Mouse (Mus musculus): ENCODE data around the gene Ercc5. TPM values are rescaled to one million over a fixed set of nuclear protein-coding genes. Genes with fewer than 3 reads are reported as not detected.

The Ercc5 gene
- polyA plus RNA-seq (2012; rRNA removed): 19.8 and 20.4 TPM in 2 replicates

GRCm38 (mm10) chr1:44147563-44148381 lies at the start of gene Ercc5:
TSS of gene Ercc5 (plus strand) at chr1:44147744.
- DNase-seq: peak; percentile 87 to 88
- TF ChIP-seq CTCF (IDR thresholded peaks at IDR 0.05; ENCODE audit: borderline replicate concordance, insufficient read depth, low read depth, low read length) (0 out of 2 replicates have a peak, but pooled peaks have one; percentile 0), POLR2A (IDR thresholded peaks at IDR 0.05; ENCODE audit: borderline replicate concordance, insufficient read depth, low read length) (peak; percentile 89)
- WGBS: under 1% methylated on average over 66 of the region's 66 CpGs
- H3K4me3 ChIP-seq (replicated peaks; ENCODE audit: insufficient read depth, low read depth, low read length): peak within 1 kb of the TSS; percentile 79
- H3K27ac ChIP-seq (ENCODE audit: insufficient read depth, low read length): peak within 1 kb of the TSS; percentile 81
- no peaks in the 10 kb centered on the region for H3K4me1 ChIP-seq (ENCODE audit: control insufficient read depth, insufficient read depth, low read length)
- no peaks in the 10 kb centered on the region for H3K27me3 ChIP-seq (ENCODE audit: control insufficient read depth, insufficient read depth, low read length)

- DNase-seq: peak; percentile 32
- WGBS: under 1% methylated on average over 55 of the region's 55 CpGs
- H3K4me1 ChIP-seq (ENCODE audit: control insufficient read depth, insufficient read depth, low read length): no peaks in the 10 kb centered on the region
- peak overlapping the region; percentile 95 for H3K4me3 ChIP-seq (replicated peaks; ENCODE audit: insufficient read depth, low read depth, low read length)
- H3K27ac ChIP-seq (ENCODE audit: insufficient read depth, low read length): 0 out of 2 replicates have a peak overlapping the region, but pooled peaks have one; percentile 48
- no peaks in the 10 kb centered on the region for H3K27me3 ChIP-seq (ENCODE audit: control insufficient read depth, insufficient read depth, low read length)
- no peak for TF ChIP-seq CTCF (IDR thresholded peaks at IDR 0.05; ENCODE audit: borderline replicate concordance, insufficient read depth, low read depth, low read length)
- no peak for TF ChIP-seq POLR2A (IDR thresholded peaks at IDR 0.05; ENCODE audit: borderline replicate concordance, insufficient read depth, low read length)
These were observed 45.9 kb upstream of the Ercc5 start for GRCm38 (mm10) chr1:44101448-44102225.

- H3K4me3 ChIP-seq (replicated peaks; ENCODE audit: insufficient read depth, low read depth, low read length): peak within 1 kb of the TSS; percentile 95
- H3K27ac ChIP-seq (ENCODE audit: insufficient read depth, low read length): peak within 1 kb of the TSS; percentile 68; the same call in 1 of the 2 replicates
- under 1% methylated on average over 55 of the region's 55 CpGs for WGBS
- no peaks in the 10 kb centered on the region for H3K4me1 ChIP-seq (ENCODE audit: control insufficient read depth, insufficient read depth, low read length)
- H3K27me3 ChIP-seq (ENCODE audit: control insufficient read depth, insufficient read depth, low read length): no peaks in the 10 kb centered on the region
- TF ChIP-seq POLR2A (IDR thresholded peaks at IDR 0.05; ENCODE audit: borderline replicate concordance, insufficient read depth, low read length): peak; percentile 63; the same call in 1 of the 2 replicates
- no peak for TF ChIP-seq CTCF (IDR thresholded peaks at IDR 0.05; ENCODE audit: borderline replicate concordance, insufficient read depth, low read depth, low read length)
- peak; percentile 92 to 93 for DNase-seq
These were observed 45.3 kb upstream of the Ercc5 start, which contains the start of gene Tex30 for GRCm38 (mm10) chr1:44102259-44102717. TSS of gene Tex30 (minus strand) at chr1:44102441.

- WGBS: 18% methylated on average over 5 of the region's 5 CpGs
- H3K27ac ChIP-seq (ENCODE audit: insufficient read depth, low read length): no peak overlapping the region
- no peaks in the 10 kb centered on the region for H3K4me1 ChIP-seq (ENCODE audit: control insufficient read depth, insufficient read depth, low read length)
- DNase-seq: peak; percentile 12 to 25
- no peaks in the 10 kb centered on the region for H3K27me3 ChIP-seq (ENCODE audit: control insufficient read depth, insufficient read depth, low read length)
- TF ChIP-seq POLR2A (IDR thresholded peaks at IDR 0.05; ENCODE audit: borderline replicate concordance, insufficient read depth, low read length) (no peak), CTCF (IDR thresholded peaks at IDR 0.05; ENCODE audit: borderline replicate concordance, insufficient read depth, low read depth, low read length) (no peak)
- H3K4me3 ChIP-seq (replicated peaks; ENCODE audit: insufficient read depth, low read depth, low read length): peak overlapping the region; percentile 32
These were observed 44.6 kb upstream of the Ercc5 start for GRCm38 (mm10) chr1:44102939-44103338.

- Histone ChIP-seq H3K4me1 (ENCODE audit: control insufficient read depth, insufficient read depth, low read length) (no peaks in the 10 kb centered on the region; the same call in 1 of the 2 replicates), H3K27me3 (ENCODE audit: control insufficient read depth, insufficient read depth, low read length) (no peaks in the 10 kb centered on the region), H3K4me3 (replicated peaks; ENCODE audit: insufficient read depth, low read depth, low read length) (no peak overlapping the region), H3K27ac (ENCODE audit: insufficient read depth, low read length) (no peak overlapping the region)
- no peak for DNase-seq
- TF ChIP-seq CTCF (IDR thresholded peaks at IDR 0.05; ENCODE audit: borderline replicate concordance, insufficient read depth, low read depth, low read length) (no peak), POLR2A (IDR thresholded peaks at IDR 0.05; ENCODE audit: borderline replicate concordance, insufficient read depth, low read length) (no peak)
These were observed 30.0 kb upstream of the Ercc5 start for GRCm38 (mm10) chr1:44117571-44117970.

GRCm38 (mm10) chr1:44118239-44119054 lies 29.1 kb upstream of the Ercc5 start, which contains the start of the genes Kdelc1 and Bivm:
TSS of gene Kdelc1 (minus strand) at chr1:44118808.
TSS of gene Bivm (plus strand) at chr1:44118957.
- TF ChIP-seq CTCF (IDR thresholded peaks at IDR 0.05; ENCODE audit: borderline replicate concordance, insufficient read depth, low read depth, low read length) (no peak), POLR2A (IDR thresholded peaks at IDR 0.05; ENCODE audit: borderline replicate concordance, insufficient read depth, low read length) (peak; percentile 46; the same call in 1 of the 2 replicates)
- peak; percentile 88 to 95 for DNase-seq
- H3K4me3 ChIP-seq (replicated peaks; ENCODE audit: insufficient read depth, low read depth, low read length): peak within 1 kb of the TSS; percentile 88
- no peaks in the 10 kb centered on the region for H3K27me3 ChIP-seq (ENCODE audit: control insufficient read depth, insufficient read depth, low read length)
- WGBS: under 1% methylated on average over 39 of the region's 39 CpGs
- H3K27ac ChIP-seq (ENCODE audit: insufficient read depth, low read length): peak within 1 kb of the TSS; percentile 91
- no peaks in the 10 kb centered on the region; the same call in 1 of the 2 replicates for H3K4me1 ChIP-seq (ENCODE audit: control insufficient read depth, insufficient read depth, low read length)
